Mouse (Mus musculus) midbrain, embryonic 12.5 days (tissue): ENCODE results near the gene Ptprd. TPM values are rescaled to one million over a fixed set of nuclear protein-coding genes. Genes with fewer than 3 reads are reported as not detected.

Experiments
- ATAC-seq: fragments of 200-750 bp; cut with Nextera tagmentation; 2 replicates; pipeline ENCODE4 v1.8.0; 2017; ENCODE audit warnings: low read depth, moderate TSS enrichment, moderate library complexity; ENCODE audit not compliant: low FRiP score
- H3K27ac ChIP-seq: fragments of 300-500 bp; sonication (generic); replicated peaks from 2 replicates; pipeline ENCODE4 v1.5.1; 2016; ENCODE audit warnings: mild to moderate bottlenecking
- H3K27me3 ChIP-seq: fragments of 300-500 bp; sonication (generic); 2 replicates; pipeline ENCODE4 v1.6.1; 2016; ENCODE audit warnings: mild to moderate bottlenecking
- H3K36me3 ChIP-seq: fragments of 300-500 bp; sonication (generic); 2 replicates; pipeline ENCODE4 v1.6.1; 2016
- H3K4me1 ChIP-seq: fragments of 300-500 bp; sonication (generic); 2 replicates; pipeline ENCODE4 v1.6.1; 2016
- H3K4me2 ChIP-seq: fragments of 300-500 bp; sonication (generic); replicated peaks from 2 replicates; pipeline ENCODE4 v1.6.1; 2016; ENCODE audit warnings: mild to moderate bottlenecking, moderate library complexity
- H3K4me3 ChIP-seq: fragments of 300-500 bp; sonication (generic); 2 replicates; pipeline ENCODE4 v1.5.1; 2016; ENCODE audit warnings: mild to moderate bottlenecking
- H3K9ac ChIP-seq: fragments of 300-500 bp; sonication (generic); replicated peaks from 2 replicates; pipeline ENCODE4 v1.6.1; 2016; ENCODE audit warnings: mild to moderate bottlenecking, moderate library complexity
- H3K9me3 ChIP-seq: fragments of 300-500 bp; sonication (generic); 2 replicates; pipeline ENCODE4 v1.6.1; 2016; ENCODE audit warnings: mild to moderate bottlenecking
- WGBS: fragments of 180-500 bp; shearing (Covaris S2); methylation state at CpG from one replicate; pipeline ENCODE4 v1.1.7; 2016; 5-methylcytosine and 5-hydroxymethylcytosine counted together
- polyA plus RNA-seq: library from polyadenylated mRNA; unstranded; fragments of >200 nt; fragmentation: Nextera tagmentation; extraction: Ambion mirVana; gene quantifications from 2 replicates; pipeline ENCODE4 v1.2.1, GENCODE M21; 2016

Gene Ptprd
- polyA plus RNA-seq, 1 experiment from 2014 or later = 37.5 TPM

GRCm38 (mm10) chr4:76305987-76306386, 1905.8 kb downstream of the Ptprd start:
- Histone ChIP-seq H3K9ac (no peak overlapping the region), H3K4me1 (peaks cover 3% of the 10 kb centered on the region; the same call in 1 of the 2 replicates), H3K9me3 (no peaks in the 10 kb centered on the region), H3K4me3 (no peak overlapping the region), H3K4me2 (no peak overlapping the region), H3K27me3 (no peaks in the 10 kb centered on the region), H3K27ac (no peak overlapping the region), H3K36me3 (no peaks in the 10 kb centered on the region)
- ATAC-seq = no peak
- 86% methylated on average over 5 of the region's 5 CpGs for WGBS

GRCm38 (mm10) chr4:76297375-76297774, 1914.4 kb downstream of the Ptprd start:
- no peak overlapping the region for H3K27ac ChIP-seq
- no peaks in the 10 kb centered on the region for H3K27me3 ChIP-seq
- H3K9me3 ChIP-seq = no peaks in the 10 kb centered on the region
- no peak for ATAC-seq
- 86% methylated on average over 3 of the region's 3 CpGs for WGBS
- no peaks in the 10 kb centered on the region for H3K36me3 ChIP-seq
- H3K4me3 ChIP-seq = no peak overlapping the region
- H3K9ac ChIP-seq = no peak overlapping the region
- no peak overlapping the region for H3K4me2 ChIP-seq
- H3K4me1 ChIP-seq = no peaks in the 10 kb centered on the region

- no peak overlapping the region for H3K4me3 ChIP-seq
- H3K9me3 ChIP-seq = no peaks in the 10 kb centered on the region
- no peak overlapping the region for H3K9ac ChIP-seq
- H3K4me2 ChIP-seq = no peak overlapping the region
- H3K27ac ChIP-seq = no peak overlapping the region
- no peaks in the 10 kb centered on the region for H3K27me3 ChIP-seq
- H3K4me1 ChIP-seq = peaks cover 6% of the 10 kb centered on the region
- 77% methylated on average over 8 of the region's 8 CpGs for WGBS
- no peaks in the 10 kb centered on the region for H3K36me3 ChIP-seq
- no peak for ATAC-seq
Observed at GRCm38 (mm10) chr4:76292733-76293357, 1918.9 kb downstream of the Ptprd start.

- Histone ChIP-seq H3K4me2 (no peak overlapping the region), H3K36me3 (no peaks in the 10 kb centered on the region), H3K4me1 (peaks cover 11% of the 10 kb centered on the region), H3K27me3 (no peaks in the 10 kb centered on the region), H3K4me3 (no peak overlapping the region), H3K27ac (no peak overlapping the region), H3K9ac (no peak overlapping the region), H3K9me3 (no peaks in the 10 kb centered on the region)
- 33% methylated on average over 1 of the region's 1 CpGs for WGBS
- ATAC-seq = no peak
Observed at GRCm38 (mm10) chr4:76290484-76290818, 1921.3 kb downstream of the Ptprd start.

GRCm38 (mm10) chr4:76289612-76290483, 1921.9 kb downstream of the Ptprd start:
- Histone ChIP-seq H3K4me1 (peaks cover 12% of the 10 kb centered on the region), H3K4me3 (no peak overlapping the region), H3K9me3 (no peaks in the 10 kb centered on the region), H3K27ac (no peak overlapping the region), H3K9ac (no peak overlapping the region), H3K36me3 (no peaks in the 10 kb centered on the region), H3K27me3 (no peaks in the 10 kb centered on the region), H3K4me2 (no peak overlapping the region)
- ATAC-seq = peak; percentile 31; the same call in 1 of the 2 replicates
- WGBS = 28% methylated on average over 12 of the region's 12 CpGs

- H3K4me1 ChIP-seq = peaks cover 15% of the 10 kb centered on the region
- no peaks in the 10 kb centered on the region for H3K36me3 ChIP-seq
- no peaks in the 10 kb centered on the region for H3K27me3 ChIP-seq
- ATAC-seq = no peak
- no peak overlapping the region for H3K4me2 ChIP-seq
- no peak overlapping the region for H3K27ac ChIP-seq
- H3K9me3 ChIP-seq = no peaks in the 10 kb centered on the region
- H3K4me3 ChIP-seq = no peak overlapping the region
- 55% methylated on average over 2 of the region's 2 CpGs for WGBS
- H3K9ac ChIP-seq = no peak overlapping the region
Observed at GRCm38 (mm10) chr4:76286016-76286415, 1925.7 kb downstream of the Ptprd start.

- Histone ChIP-seq H3K27me3 (no peaks in the 10 kb centered on the region), H3K4me3 (no peak overlapping the region), H3K36me3 (no peaks in the 10 kb centered on the region), H3K9me3 (no peaks in the 10 kb centered on the region), H3K4me1 (peaks cover 9% of the 10 kb centered on the region), H3K4me2 (no peak overlapping the region), H3K9ac (no peak overlapping the region), H3K27ac (no peak overlapping the region)
- no peak for ATAC-seq
- 28% methylated on average over 4 of the region's 4 CpGs for WGBS
Observed at GRCm38 (mm10) chr4:76282886-76283285, 1928.9 kb downstream of the Ptprd start.

GRCm38 (mm10) chr4:76262727-76263126, 1949.0 kb downstream of the Ptprd start:
- WGBS = 94% methylated on average over 4 of the region's 4 CpGs
- peaks cover 7% of the 10 kb centered on the region; the same call in 1 of the 2 replicates for H3K4me1 ChIP-seq

GRCm38 (mm10) chr4:76260686-76261085, 1951.1 kb downstream of the Ptprd start:
- peaks cover 7% of the 10 kb centered on the region; the same call in 1 of the 2 replicates for H3K4me1 ChIP-seq
- H3K4me3 ChIP-seq = no peak overlapping the region
- ATAC-seq = no peak
- H3K27me3 ChIP-seq = no peaks in the 10 kb centered on the region
- H3K9ac ChIP-seq = no peak overlapping the region
- no peak overlapping the region for H3K27ac ChIP-seq
- no peaks in the 10 kb centered on the region for H3K36me3 ChIP-seq
- no peaks in the 10 kb centered on the region for H3K9me3 ChIP-seq
- no peak overlapping the region for H3K4me2 ChIP-seq
- 89% methylated on average over 1 of the region's 1 CpGs for WGBS

More at GRCm38 (mm10) chr4:76262727-76263126, 1949.0 kb downstream of the Ptprd start:
- H3K4me3 ChIP-seq = no peak overlapping the region
- H3K36me3 ChIP-seq = no peaks in the 10 kb centered on the region
- no peaks in the 10 kb centered on the region for H3K27me3 ChIP-seq
- no peaks in the 10 kb centered on the region for H3K9me3 ChIP-seq
- no peak overlapping the region for H3K4me2 ChIP-seq
- no peak overlapping the region for H3K27ac ChIP-seq
- H3K9ac ChIP-seq = no peak overlapping the region
- no peak for ATAC-seq

- H3K27ac ChIP-seq = no peak overlapping the region
- 75% methylated on average over 3 of the region's 3 CpGs for WGBS
- H3K27me3 ChIP-seq = no peaks in the 10 kb centered on the region
- peaks cover 7% of the 10 kb centered on the region; the same call in 1 of the 2 replicates for H3K4me1 ChIP-seq
- no peak overlapping the region for H3K4me2 ChIP-seq
- no peaks in the 10 kb centered on the region for H3K9me3 ChIP-seq
- no peak overlapping the region for H3K4me3 ChIP-seq
- no peaks in the 10 kb centered on the region for H3K36me3 ChIP-seq
- no peak overlapping the region for H3K9ac ChIP-seq
- no peak for ATAC-seq
Observed at GRCm38 (mm10) chr4:76260286-76260685, 1951.5 kb downstream of the Ptprd start.

- Histone ChIP-seq H3K4me1 (peaks cover 7% of the 10 kb centered on the region; the same call in 1 of the 2 replicates), H3K27me3 (no peaks in the 10 kb centered on the region), H3K4me3 (no peak overlapping the region), H3K36me3 (no peaks in the 10 kb centered on the region), H3K4me2 (no peak overlapping the region), H3K27ac (no peak overlapping the region), H3K9ac (no peak overlapping the region), H3K9me3 (no peaks in the 10 kb centered on the region)
- 52% methylated on average over 2 of the region's 2 CpGs for whole genome bisulfite sequencing
- no peak for ATAC-seq
Observed at GRCm38 (mm10) chr4:76259636-76260035, 1952.1 kb downstream of the Ptprd start.

GRCm38 (mm10) chr4:76244371-76244770, 1967.4 kb downstream of the Ptprd start:
- no peaks in the 10 kb centered on the region for H3K36me3 ChIP-seq
- 0 out of 2 replicates have a peak overlapping the region, but pooled peaks have one; percentile 42 for H3K27ac ChIP-seq
- H3K4me3 ChIP-seq = no peak overlapping the region
- no peaks in the 10 kb centered on the region for H3K9me3 ChIP-seq
- peaks cover 12% of the 10 kb centered on the region for H3K4me1 ChIP-seq
- no peak overlapping the region for H3K4me2 ChIP-seq
- WGBS = 59% methylated on average over 6 of the region's 6 CpGs
- H3K27me3 ChIP-seq = no peaks in the 10 kb centered on the region
- peak; percentile 87 for ATAC-seq
- H3K9ac ChIP-seq = no peak overlapping the region
